Mouse (Mus musculus): ENCODE results near the gene Tpst1. TPM values are rescaled to one million over a fixed set of nuclear protein-coding genes. Genes with fewer than 3 reads are reported as not detected.

The Tpst1 gene
- total and polyA plus RNA-seq, 3 experiments, result 31.7 to 32.3 TPM; not detected in 1

- DNase-seq (ENCODE audit: low read depth, low spot score), result peak; percentile 73
- Histone ChIP-seq H3K27ac (ENCODE audit: control insufficient read depth, low read depth, low read length) (peak overlapping the region; percentile 68), H3K9me3 (replicated peaks; ENCODE audit: insufficient read depth, low read length) (no peaks in the 10 kb centered on the region), H3K9ac (ENCODE audit: control insufficient read depth, low read depth, low read length, poor library complexity, severe bottlenecking) (peak overlapping the region; percentile 97), H3K79me2 (ENCODE audit: control insufficient read depth, insufficient read depth, low read length, poor library complexity) (peaks cover 50% of the 10 kb centered on the region), H3K4me3 (ENCODE audit: control insufficient read depth in 1 of 2, insufficient read depth in 1 of 2, low read depth in 2 of 2, low read length in 2 of 2) (peak overlapping the region; percentile 75 to 98), H3K4me1 (ENCODE audit: control insufficient read depth in 1 of 2, insufficient read depth in 2 of 2, low read length in 2 of 2) (peaks cover 27 to 47% of the 10 kb centered on the region in 2 experiments), H3K36me3 (ENCODE audit: control insufficient read depth in 1 of 2, insufficient read depth in 2 of 2, low read length in 2 of 2) (peaks cover 0 to 47% of the 10 kb centered on the region in 2 experiments; a peak in 2 of 4 replicates), H3K27me3 (ENCODE audit: control insufficient read depth in 1 of 2, insufficient read depth in 2 of 2, low read length in 2 of 2) (no peaks in the 10 kb centered on the region)
- no peak for TF ChIP-seq SIN3A (IDR thresholded peaks at IDR 0.05; ENCODE audit: low read length)
- TF ChIP-seq TAL1 (IDR thresholded peaks at IDR 0.05; ENCODE audit: low read length), result 0 out of 2 replicates have a peak, but pooled peaks have one; percentile 26
- TF ChIP-seq E2F4 (IDR thresholded peaks at IDR 0.05; ENCODE audit: borderline replicate concordance, low read depth, low read length), result no peak
Observed at GRCm38 (mm10) chr5:130171956-130172601, 99.0 kb downstream of the Tpst1 start.

GRCm38 (mm10) chr5:130173012-130173411 is 99.9 kb downstream of the Tpst1 start:
- peak overlapping the region; percentile 97 for H3K9ac ChIP-seq (ENCODE audit: control insufficient read depth, low read depth, low read length, poor library complexity, severe bottlenecking)
- H3K27ac ChIP-seq (ENCODE audit: control insufficient read depth, low read depth, low read length), result peak overlapping the region; percentile 13
- peak; percentile 85; the same call in 1 of the 2 replicates for TF ChIP-seq CHD1 (IDR thresholded peaks at IDR 0.05; ENCODE audit: low read depth, low read length)
- 0 out of 2 replicates have a peak, but pooled peaks have one; percentile 16 for TF ChIP-seq MAX (IDR thresholded peaks at IDR 0.05; ENCODE audit: low read length)
- TF ChIP-seq SIN3A (IDR thresholded peaks at IDR 0.05; ENCODE audit: low read length), result peak; percentile 51
- no peak for TF ChIP-seq MYC (IDR thresholded peaks at IDR 0.05; ENCODE audit: low read depth, low read length)
- TF ChIP-seq POLR2AphosphoS2 (IDR thresholded peaks at IDR 0.05; ENCODE audit: low read length), result no peak
- TF ChIP-seq CTCF (IDR thresholded peaks at IDR 0.05 in 2 of 3, conservative IDR thresholded peaks at IDR 0.05 in 1 of 3; ENCODE audit: control insufficient read depth in 1 of 3, insufficient read depth in 1 of 3, low read depth in 2 of 3, low read length in 3 of 3, poor library complexity in 1 of 3, severe bottlenecking in 1 of 3), result no peak
- TF ChIP-seq JUND (IDR thresholded peaks at IDR 0.05; ENCODE audit: low read depth, low read length), result no peak
- no peak for TF ChIP-seq UBTF (IDR thresholded peaks at IDR 0.05; ENCODE audit: borderline replicate concordance, insufficient read depth, low read depth, low read length)
- no peak for TF ChIP-seq POLR2AphosphoS5 (IDR thresholded peaks at IDR 0.05; ENCODE audit: borderline replicate concordance, low read depth, low read length)
- no peak for TF ChIP-seq EP300 (IDR thresholded peaks at IDR 0.05; ENCODE audit: low read depth in 1 of 2, low read length in 2 of 2)
- no peak for TF ChIP-seq E2F4 (IDR thresholded peaks at IDR 0.05; ENCODE audit: borderline replicate concordance, low read depth, low read length)
- no peak for TF ChIP-seq ETS1 (IDR thresholded peaks at IDR 0.05; ENCODE audit: low read depth, low read length)
- H3K4me3 ChIP-seq (ENCODE audit: control insufficient read depth in 1 of 2, insufficient read depth in 1 of 2, low read depth in 2 of 2, low read length in 2 of 2), result peak overlapping the region; percentile 75 to 98
- H3K9me3 ChIP-seq (replicated peaks; ENCODE audit: insufficient read depth, low read length), result no peaks in the 10 kb centered on the region
- peaks cover 0 to 47% of the 10 kb centered on the region in 2 experiments; a peak in 2 of 4 replicates for H3K36me3 ChIP-seq (ENCODE audit: control insufficient read depth in 1 of 2, insufficient read depth in 2 of 2, low read length in 2 of 2)
- no peak for DNase-seq (ENCODE audit: low read depth, low spot score)
- peaks cover 27 to 47% of the 10 kb centered on the region in 2 experiments for H3K4me1 ChIP-seq (ENCODE audit: control insufficient read depth in 1 of 2, insufficient read depth in 2 of 2, low read length in 2 of 2)
- no peaks in the 10 kb centered on the region for H3K27me3 ChIP-seq (ENCODE audit: control insufficient read depth in 1 of 2, insufficient read depth in 2 of 2, low read length in 2 of 2)
- H3K79me2 ChIP-seq (ENCODE audit: control insufficient read depth, insufficient read depth, low read length, poor library complexity), result peaks cover 56% of the 10 kb centered on the region

All from MEL (cell line).